Mouse (Mus musculus) MEL (cell line): ENCODE measurements around the gene Trio. TPM values are rescaled to one million over a fixed set of nuclear protein-coding genes. Genes with fewer than 3 reads are reported as not detected.

Experiments
- DNase-seq: peaks from one replicate; pipeline ENCODE4 v3.0.0; 2011; ENCODE audit warnings: low read depth, low spot score
- H3K27ac ChIP-seq: 2 replicates; pipeline ENCODE4 v1.5.1; 2012; ENCODE audit warnings: low read depth, mild to moderate bottlenecking, control low read depth, low read length, moderate library complexity; ENCODE audit not compliant: control insufficient read depth
- H3K27me3 ChIP-seq, 2 experiments: fragments of 150-350 bp in 1 of 2; sonication (generic) in 1 of 2; 2 replicates each; pipeline ENCODE4 v1.6.1; 2012; ENCODE audit warnings: low read length in 2 of 2, mild to moderate bottlenecking in 2 of 2, improper control_type of control experiment in 1 of 2, moderate library complexity in 1 of 2; ENCODE audit not compliant: insufficient read depth in 2 of 2, control insufficient read depth in 1 of 2
- H3K36me3 ChIP-seq, 2 experiments: 2 replicates each; pipeline ENCODE4 v1.6.1; 2012 to 2014; ENCODE audit warnings: low read length in 2 of 2, improper control_type of control experiment in 1 of 2, inconsistent platforms in 1 of 2, mild to moderate bottlenecking in 1 of 2; ENCODE audit not compliant: insufficient read depth in 2 of 2, control insufficient read depth in 1 of 2
- H3K4me1 ChIP-seq, 2 experiments: fragments of 150-350 bp in 1 of 2; sonication (generic) in 1 of 2; 2 replicates each; pipeline ENCODE4 v1.6.1; 2012; ENCODE audit warnings: low read length in 2 of 2, improper control_type of control experiment in 1 of 2, mild to moderate bottlenecking in 1 of 2; ENCODE audit not compliant: insufficient read depth in 2 of 2, control insufficient read depth in 1 of 2
- H3K4me3 ChIP-seq, 2 experiments: fragments of 150-350 bp in 1 of 2; sonication (generic) in 1 of 2; 2 replicates each; pipeline ENCODE4 v1.5.1; 2012; ENCODE audit warnings: low read depth in 2 of 2, low read length in 2 of 2, mild to moderate bottlenecking in 2 of 2, moderate library complexity in 2 of 2, control low read depth in 1 of 2, improper control_type of control experiment in 1 of 2; ENCODE audit not compliant: control insufficient read depth in 1 of 2, insufficient read depth in 1 of 2
- H3K79me2 ChIP-seq: 2 replicates; pipeline ENCODE4 v1.6.1; 2012; ENCODE audit warnings: mild to moderate bottlenecking, low read length, moderate library complexity; ENCODE audit not compliant: control insufficient read depth, poor library complexity, insufficient read depth
- H3K9ac ChIP-seq: 2 replicates; pipeline ENCODE4 v1.6.1; 2012; ENCODE audit warnings: low read depth, mild to moderate bottlenecking, control low read depth, low read length, moderate library complexity; ENCODE audit not compliant: control insufficient read depth, poor library complexity, severe bottlenecking
- H3K9me3 ChIP-seq: fragments of 150-350 bp; sonication (generic); replicated peaks from 2 replicates; pipeline ENCODE4 v1.6.1; 2012; ENCODE audit warnings: mild to moderate bottlenecking, low read length, improper control_type of control experiment, moderate library complexity; ENCODE audit not compliant: insufficient read depth
- CHD2 ChIP-seq: IDR thresholded peaks from 2 replicates; pipeline ENCODE4 v1.6.1; 2011; ENCODE audit warnings: low read length, improper control_type of control experiment
- ELF1 ChIP-seq: IDR thresholded peaks from 2 replicates; pipeline ENCODE4 v1.6.1; 2014; ENCODE audit warnings: low read depth, mild to moderate bottlenecking, inconsistent platforms, low read length, improper control_type of control experiment, moderate library complexity
- ETS1 ChIP-seq: IDR thresholded peaks from 2 replicates; pipeline ENCODE4 v1.6.1; 2012; ENCODE audit warnings: low read depth, mild to moderate bottlenecking, inconsistent platforms, low read length, improper control_type of control experiment, moderate library complexity
- GATA1 ChIP-seq: IDR thresholded peaks from 2 replicates; pipeline ENCODE4 v1.6.1; 2011; ENCODE audit warnings: low read depth, low read length, improper control_type of control experiment
- JUND ChIP-seq: IDR thresholded peaks from 2 replicates; pipeline ENCODE4 v1.6.1; 2011; ENCODE audit warnings: low read depth, mild to moderate bottlenecking, improper control_type of control experiment, low read length
- KAT2A ChIP-seq: conservative IDR thresholded peaks from 2 replicates; pipeline ENCODE4 v1.6.1; 2012; ENCODE audit warnings: low read depth, low read length, improper control_type of control experiment, inconsistent platforms
- MAFK ChIP-seq: IDR thresholded peaks from 2 replicates; pipeline ENCODE4 v1.6.1; 2011; ENCODE audit warnings: low read depth, mild to moderate bottlenecking, low read length, improper control_type of control experiment, borderline replicate concordance
- MAX ChIP-seq: IDR thresholded peaks from 2 replicates; pipeline ENCODE4 v1.6.1; 2011; ENCODE audit warnings: low read length, improper control_type of control experiment
- MXI1 ChIP-seq: IDR thresholded peaks from 2 replicates; pipeline ENCODE4 v1.6.1; 2011; ENCODE audit warnings: mild to moderate bottlenecking, low read depth, low read length, improper control_type of control experiment
- MYC ChIP-seq: IDR thresholded peaks from 2 replicates; pipeline ENCODE4 v1.6.1; 2011; ENCODE audit warnings: low read depth, mild to moderate bottlenecking, low read length, improper control_type of control experiment, moderate library complexity
- POLR2AphosphoS2 ChIP-seq: IDR thresholded peaks from 2 replicates; pipeline ENCODE4 v1.6.1; 2011; ENCODE audit warnings: low read length, improper control_type of control experiment
- POLR2AphosphoS5 ChIP-seq: IDR thresholded peaks from 2 replicates; pipeline ENCODE4 v1.6.1; 2012; ENCODE audit warnings: low read depth, borderline replicate concordance, mild to moderate bottlenecking, inconsistent platforms, low read length, moderate library complexity, mixed read lengths
- SIN3A ChIP-seq: IDR thresholded peaks from 2 replicates; pipeline ENCODE4 v1.6.1; 2012; ENCODE audit warnings: low read length, improper control_type of control experiment, inconsistent platforms
- SMC3 ChIP-seq: IDR thresholded peaks from 2 replicates; pipeline ENCODE4 v1.6.1; 2011; ENCODE audit warnings: low read depth, low read length, improper control_type of control experiment
- TAL1 ChIP-seq: IDR thresholded peaks from 2 replicates; pipeline ENCODE4 v1.6.1; 2012; ENCODE audit warnings: mild to moderate bottlenecking, inconsistent platforms, low read length, moderate library complexity, mixed read lengths
- TBP ChIP-seq: IDR thresholded peaks from 2 replicates; pipeline ENCODE4 v1.8.0; 2011; ENCODE audit warnings: low read depth, low read length, improper control_type of control experiment
- UBTF ChIP-seq: IDR thresholded peaks from 2 replicates; pipeline ENCODE4 v1.6.1; 2012; ENCODE audit warnings: low read depth, mild to moderate bottlenecking, inconsistent platforms, low read length, improper control_type of control experiment, moderate library complexity, borderline replicate concordance; ENCODE audit not compliant: insufficient read depth
- USF1 ChIP-seq: IDR thresholded peaks from 2 replicates; pipeline ENCODE4 v1.6.1; 2014; ENCODE audit warnings: low read depth, mild to moderate bottlenecking, inconsistent platforms, low read length, improper control_type of control experiment, moderate library complexity
- ZKSCAN1 ChIP-seq: IDR thresholded peaks from 2 replicates; pipeline ENCODE4 v1.6.1; 2012; ENCODE audit warnings: low read depth, mild to moderate bottlenecking, inconsistent platforms, low read length, improper control_type of control experiment, moderate library complexity
- ZNF384 ChIP-seq: IDR thresholded peaks from 2 replicates; pipeline ENCODE4 v1.6.1; 2012; ENCODE audit warnings: low read depth, mild to moderate bottlenecking, inconsistent platforms, low read length, improper control_type of control experiment
- polyA plus RNA-seq, 2 experiments: library from polyadenylated mRNA; stranded (reverse) in 1 of 2; unstranded in 1 of 2; fragments of >175 nt in 1 of 2; fragments of >200 nt in 1 of 2; gene quantifications; 2 replicates each; pipeline versions ENCODE4 v1.2.1 to v1.2.4; 2012; ENCODE audit warnings: low replicate concordance in 2 of 2, low read depth in 1 of 2; ENCODE audit not compliant: insufficient read length in 2 of 2, insufficient read depth in 1 of 2, missing spikeins in 1 of 2
- total RNA-seq: library from RNA; depleted of rRNA; stranded (reverse); fragments of 300-350 nt; gene quantifications from 2 replicates; pipeline ENCODE4 v1.2.3, GENCODE M21; 2012

Gene Trio
- total and polyA plus RNA-seq, 3 experiments = 0.91 to 1.1 TPM; not detected in 1

- Histone ChIP-seq H3K27me3 (no peaks in the 10 kb centered on the region; a peak in 1 of 4 replicates), H3K4me3 (no peak overlapping the region), H3K4me1 (no peaks in the 10 kb centered on the region), H3K9ac (no peak overlapping the region)
- DNase-seq = no peak
- TF ChIP-seq KAT2A = no peak
- TF ChIP-seq USF1 = no peak
- no peak for TF ChIP-seq POLR2AphosphoS5
- no peak for TF ChIP-seq POLR2AphosphoS2
- TF ChIP-seq JUND = no peak
- TF ChIP-seq UBTF = no peak
- TF ChIP-seq, all 39 proteins: peak for 0
- Histone ChIP-seq H3K36me3 (no peaks in the 10 kb centered on the region), H3K79me2 (no peaks in the 10 kb centered on the region), H3K27ac (no peak overlapping the region), H3K9me3 (no peaks in the 10 kb centered on the region)
Observed at GRCm38 (mm10) chr15:28026167-28026481, 476 bp upstream of the Trio start.

- H3K9ac ChIP-seq = no peak overlapping the region
- H3K27me3 ChIP-seq = no peaks in the 10 kb centered on the region; a peak in 1 of 4 replicates
- H3K4me3 ChIP-seq = no peak overlapping the region
- H3K27ac ChIP-seq = no peak overlapping the region
- no peak for DNase-seq
- no peaks in the 10 kb centered on the region for H3K9me3 ChIP-seq
- TF ChIP-seq TBP (no peak), POLR2AphosphoS5 (no peak), MAX (no peak), TAL1 (no peak), MYC (no peak)
- no peaks in the 10 kb centered on the region for H3K4me1 ChIP-seq
- no peaks in the 10 kb centered on the region for H3K36me3 ChIP-seq
- H3K79me2 ChIP-seq = no peaks in the 10 kb centered on the region
Observed at GRCm38 (mm10) chr15:28024965-28025338, 696 bp downstream of the Trio start.

- no peaks in the 10 kb centered on the region for H3K4me1 ChIP-seq
- no peaks in the 10 kb centered on the region for H3K9me3 ChIP-seq
- no peaks in the 10 kb centered on the region for H3K79me2 ChIP-seq
- H3K4me3 ChIP-seq = no peak overlapping the region
- H3K27ac ChIP-seq = no peak overlapping the region
- H3K9ac ChIP-seq = no peak overlapping the region
- no peaks in the 10 kb centered on the region for H3K36me3 ChIP-seq
- DNase-seq = no peak
- TF ChIP-seq MAX (no peak), MXI1 (no peak), MAFK (no peak), SIN3A (no peak), CHD2 (no peak), GATA1 (no peak), ELF1 (no peak), MYC (no peak), ETS1 (no peak), ZKSCAN1 (no peak), ZNF384 (no peak), SMC3 (no peak), UBTF (no peak)
- no peaks in the 10 kb centered on the region; a peak in 1 of 4 replicates for H3K27me3 ChIP-seq
Observed at GRCm38 (mm10) chr15:28024031-28024964, 1.4 kb downstream of the Trio start.
